Mouse (Mus musculus): ENCODE measurements around the gene Fkbp5. TPM values are rescaled to one million over a fixed set of nuclear protein-coding genes. Genes with fewer than 3 reads are reported as not detected.

The Fkbp5 gene
- total RNA-seq, 2 experiments from 2014 or later, result 5.9 to 10.6 TPM

DNA sequence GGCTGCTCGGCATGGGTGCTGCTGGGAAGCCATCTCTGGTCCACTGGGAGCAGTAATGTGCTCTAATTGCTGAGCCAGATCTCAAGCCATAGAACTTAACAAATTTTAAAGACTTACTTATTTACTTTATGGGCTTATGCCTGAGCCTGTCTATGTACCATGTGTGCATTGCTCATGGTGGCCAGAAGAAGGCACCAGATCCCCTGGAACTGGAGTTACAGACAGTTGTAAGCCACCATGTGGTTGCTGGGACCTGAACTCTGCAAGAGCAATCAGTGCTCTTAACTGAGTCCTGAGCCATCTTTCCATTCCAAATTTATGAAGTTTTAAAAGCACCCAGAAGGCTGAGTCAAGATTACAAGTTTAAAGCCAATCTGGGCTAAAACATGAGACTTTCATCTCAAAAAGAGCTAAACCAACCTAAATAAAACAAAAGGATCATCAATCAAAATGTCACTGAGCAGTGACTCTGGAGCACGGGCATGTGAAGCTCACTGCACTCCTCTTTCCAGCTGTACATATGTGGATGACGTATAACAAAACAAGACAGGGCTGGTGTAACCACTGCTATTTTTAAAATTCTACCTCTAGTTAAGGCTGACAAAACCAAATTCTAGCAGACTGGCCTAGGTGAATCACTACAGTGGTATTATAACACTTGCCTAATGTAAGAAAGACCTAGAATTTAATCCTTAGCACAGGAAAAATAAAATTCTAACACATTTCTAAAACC, 41.6 kb downstream of the Fkbp5 start:
- ATAC-seq (replicated peaks; ENCODE audit: low FRiP score, poor library complexity, severe bottlenecking), result no peak

DNA sequence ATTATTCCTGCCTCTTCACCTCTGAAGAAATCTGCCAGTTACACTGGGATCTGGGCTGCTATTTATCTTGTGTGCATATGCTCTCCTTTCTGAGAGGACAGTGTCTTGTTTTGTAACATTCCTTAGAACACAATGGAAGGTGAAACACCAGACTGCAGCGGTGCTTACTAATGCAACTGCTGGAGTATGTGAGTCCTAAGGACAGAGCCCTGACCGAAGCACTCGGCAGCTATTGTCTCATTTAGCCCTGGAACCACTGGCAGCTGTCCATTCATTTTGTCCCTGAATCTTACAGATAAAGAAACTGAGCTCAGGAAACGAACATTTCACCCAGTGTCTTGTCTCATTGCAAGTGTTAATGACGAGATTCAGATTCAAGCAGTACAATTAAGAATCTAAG, 44.6 kb downstream of the Fkbp5 start:
- ATAC-seq (replicated peaks; ENCODE audit: low FRiP score, poor library complexity, severe bottlenecking), result no peak

DNA sequence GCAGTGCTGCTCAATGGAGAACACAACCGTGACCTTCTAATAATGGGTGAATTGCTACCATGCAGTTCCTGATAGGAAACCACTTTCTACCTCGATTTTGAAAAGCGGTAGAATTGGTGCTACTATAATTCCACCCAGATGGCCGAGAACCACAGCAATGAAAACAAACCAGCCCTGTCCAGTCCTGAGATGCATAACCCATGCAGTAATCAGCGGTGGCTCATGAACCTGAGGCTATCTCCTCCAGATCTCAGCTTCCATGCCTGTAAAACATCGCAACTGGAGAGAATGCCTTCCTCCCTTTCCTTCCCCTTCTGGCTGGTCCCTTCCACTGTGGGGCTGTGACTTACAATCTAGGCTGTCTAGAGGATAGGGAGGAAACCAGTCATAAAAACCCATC, 46.5 kb downstream of the Fkbp5 start:
- no peak for ATAC-seq (replicated peaks; ENCODE audit: low FRiP score, poor library complexity, severe bottlenecking)

DNA sequence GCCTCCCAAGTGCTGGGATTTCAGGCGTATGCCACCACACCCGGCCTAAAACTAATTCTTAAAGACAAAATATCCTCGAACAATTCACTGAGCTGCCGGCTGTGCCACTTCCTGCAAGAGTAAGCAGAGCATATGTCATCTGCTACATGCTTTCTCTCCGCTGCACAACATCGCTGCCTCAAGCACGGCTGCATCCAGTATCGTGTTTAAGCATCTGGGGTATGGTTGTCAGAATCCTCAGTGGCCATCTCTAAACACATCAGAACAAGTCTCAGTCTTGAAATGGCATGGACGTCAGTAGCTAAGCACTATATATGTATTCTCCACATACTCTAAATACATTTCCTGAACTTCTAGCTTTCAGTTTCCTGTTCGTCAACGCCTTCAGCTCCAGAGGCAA, 49.6 kb downstream of the Fkbp5 start:
- ATAC-seq (replicated peaks; ENCODE audit: low FRiP score, poor library complexity, severe bottlenecking), result no peak

DNA sequence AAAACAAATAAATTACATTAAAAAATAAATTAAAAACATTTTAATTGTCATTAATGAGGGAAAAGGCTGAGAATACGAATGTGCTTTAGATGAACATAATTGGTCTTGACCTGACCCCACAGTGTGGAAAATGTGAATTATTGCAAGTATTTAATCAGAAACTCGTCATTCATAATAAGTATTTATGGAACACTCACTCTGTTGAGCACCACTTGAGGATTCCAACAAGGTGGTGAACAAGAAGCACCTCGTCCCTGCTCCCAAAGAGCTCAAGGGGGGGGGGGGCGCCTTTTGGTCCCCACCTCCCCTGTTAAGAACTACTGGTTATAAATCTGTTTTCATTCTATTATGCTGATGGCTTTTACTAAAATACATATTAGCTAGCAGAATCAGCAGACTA, 51.4 kb downstream of the Fkbp5 start:
- no peak for ATAC-seq (replicated peaks; ENCODE audit: low FRiP score, poor library complexity, severe bottlenecking)

DNA sequence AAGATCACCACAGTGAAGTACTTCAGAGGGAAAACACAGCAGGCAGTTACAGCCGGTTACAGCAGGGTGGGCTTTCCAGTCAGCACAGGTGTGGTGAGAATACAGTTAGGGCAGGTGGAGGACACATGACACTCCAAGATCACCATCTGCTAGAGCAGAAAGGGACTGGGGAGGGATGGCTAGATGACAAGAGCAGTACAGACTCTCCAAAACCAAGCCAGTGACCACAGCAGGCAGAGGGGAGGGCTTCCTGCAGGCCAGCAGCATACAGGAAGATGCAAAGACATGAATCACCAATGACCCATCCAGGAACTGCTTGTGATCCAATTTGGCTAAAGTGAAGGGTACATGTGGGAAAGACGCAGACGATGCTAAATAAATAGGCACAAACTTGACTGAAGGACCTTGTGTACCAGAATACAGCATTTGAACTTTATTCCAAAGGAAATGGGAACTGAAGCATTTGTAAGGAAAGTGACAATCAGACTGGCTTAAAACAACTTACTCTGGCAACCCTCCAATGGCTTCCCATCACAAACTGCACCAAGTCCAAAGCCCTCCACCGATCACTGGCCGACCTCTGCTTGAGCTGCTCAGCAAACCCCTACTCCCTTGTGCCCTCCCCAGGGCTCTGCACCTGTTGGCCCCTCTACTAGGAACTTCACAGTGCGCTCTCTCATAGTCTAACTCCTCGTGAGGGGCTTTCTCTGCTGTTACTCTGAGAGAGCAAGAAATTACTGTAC, 53.5 kb downstream of the Fkbp5 start:
- ATAC-seq (replicated peaks; ENCODE audit: low FRiP score, poor library complexity, severe bottlenecking), result no peak

DNA sequence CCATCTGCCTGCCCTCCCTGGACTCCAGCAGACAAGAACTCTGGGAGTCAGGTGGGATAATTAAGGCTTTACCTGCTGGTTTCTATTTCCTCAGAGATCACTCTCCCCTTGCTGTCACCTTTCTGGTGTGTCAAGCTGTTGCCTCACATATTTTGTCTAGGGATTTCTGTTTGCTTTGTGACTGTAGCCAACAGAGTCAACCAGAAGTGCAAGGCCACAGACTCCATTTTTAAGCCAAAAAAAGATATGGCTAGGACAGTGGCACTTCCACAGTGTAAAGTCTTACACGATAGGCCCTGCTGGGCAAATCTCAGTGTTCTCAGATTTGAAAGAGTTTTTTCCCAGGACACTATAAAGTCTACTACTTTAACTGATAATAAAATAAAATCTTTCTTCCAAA, 56.9 kb downstream of the Fkbp5 start:
- ATAC-seq (replicated peaks; ENCODE audit: low FRiP score, poor library complexity, severe bottlenecking), result no peak

DNA sequence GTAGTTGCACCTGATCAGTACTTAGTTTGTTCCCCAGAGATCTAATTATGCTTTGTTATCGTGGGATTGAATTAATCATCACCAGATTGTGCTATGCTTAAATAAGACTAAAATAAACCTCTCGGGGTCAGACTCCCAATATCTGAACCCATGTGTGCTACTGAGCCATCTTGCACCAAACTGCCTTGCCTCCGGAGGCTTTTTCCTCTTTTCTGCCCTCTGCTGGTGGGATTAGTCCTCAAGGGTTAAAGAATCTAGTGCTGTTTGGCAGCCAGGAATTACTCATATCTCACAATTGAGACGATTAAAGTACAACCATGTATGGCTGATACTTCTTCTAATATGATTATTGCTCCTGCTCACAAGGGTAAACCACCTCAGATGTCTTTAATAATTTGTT, 62.2 kb downstream of the Fkbp5 start:
- ATAC-seq (replicated peaks; ENCODE audit: low FRiP score, poor library complexity, severe bottlenecking), result no peak

DNA sequence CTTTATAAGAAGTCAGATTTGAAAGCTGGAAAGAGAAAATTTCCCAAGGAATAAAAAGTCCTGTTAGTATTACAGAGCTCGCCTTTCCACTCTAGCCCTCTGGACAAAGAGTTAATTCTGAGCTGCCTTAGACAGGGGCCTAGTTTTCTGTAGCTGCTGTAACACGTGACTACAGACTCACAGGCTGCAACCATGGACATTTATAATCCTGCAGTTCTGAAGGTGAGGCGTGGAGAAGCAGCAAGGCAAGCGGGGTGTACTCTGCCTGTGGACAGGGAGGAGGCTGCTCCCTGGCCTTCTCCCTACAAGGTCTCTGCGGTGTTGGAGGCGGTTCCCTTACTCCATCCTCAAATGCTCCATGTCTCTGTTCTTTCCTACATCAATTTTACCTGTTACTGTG, 64.4 kb downstream of the Fkbp5 start:
- ATAC-seq (replicated peaks; ENCODE audit: low FRiP score, poor library complexity, severe bottlenecking), result no peak

DNA sequence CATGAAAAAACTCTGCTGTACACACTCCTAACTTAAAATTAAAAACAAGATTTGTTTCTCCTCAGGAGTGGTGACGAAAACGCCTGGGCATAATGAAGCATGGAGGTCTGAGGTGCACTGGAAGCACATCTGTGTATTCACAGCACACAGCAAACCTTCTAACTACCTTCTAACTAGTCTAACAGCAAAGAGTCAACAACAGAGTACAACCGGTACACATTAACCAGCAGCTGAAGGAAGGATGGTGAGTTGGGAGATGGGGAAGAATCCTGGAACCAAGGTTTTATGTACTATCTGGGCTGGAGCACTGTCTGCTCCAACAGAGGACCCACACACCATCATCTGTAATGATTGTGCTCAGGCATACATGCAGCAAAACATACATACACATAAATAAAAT, 65.4 kb downstream of the Fkbp5 start:
- no peak for ATAC-seq (replicated peaks; ENCODE audit: low FRiP score, poor library complexity, severe bottlenecking)

DNA sequence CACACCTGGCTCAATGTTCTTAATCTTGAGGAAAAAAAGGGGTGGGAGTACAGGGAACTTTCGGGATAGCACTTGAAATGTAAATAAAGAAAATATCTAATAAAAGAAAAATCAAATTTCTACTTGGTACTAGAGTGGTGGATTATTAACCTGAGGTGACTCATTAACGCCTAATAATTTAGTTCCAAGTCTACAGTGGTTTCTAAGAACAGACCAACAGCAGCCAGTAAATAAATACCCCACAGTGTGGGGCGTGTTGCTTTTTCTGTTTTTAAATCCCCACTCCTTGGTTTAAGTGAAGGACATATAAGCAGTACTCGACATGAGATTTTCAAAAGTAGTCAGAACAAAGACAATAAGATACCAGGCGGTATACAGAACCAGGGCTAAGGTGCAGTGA, 65.8 kb downstream of the Fkbp5 start:
- no peak for ATAC-seq (replicated peaks; ENCODE audit: low FRiP score, poor library complexity, severe bottlenecking)

DNA sequence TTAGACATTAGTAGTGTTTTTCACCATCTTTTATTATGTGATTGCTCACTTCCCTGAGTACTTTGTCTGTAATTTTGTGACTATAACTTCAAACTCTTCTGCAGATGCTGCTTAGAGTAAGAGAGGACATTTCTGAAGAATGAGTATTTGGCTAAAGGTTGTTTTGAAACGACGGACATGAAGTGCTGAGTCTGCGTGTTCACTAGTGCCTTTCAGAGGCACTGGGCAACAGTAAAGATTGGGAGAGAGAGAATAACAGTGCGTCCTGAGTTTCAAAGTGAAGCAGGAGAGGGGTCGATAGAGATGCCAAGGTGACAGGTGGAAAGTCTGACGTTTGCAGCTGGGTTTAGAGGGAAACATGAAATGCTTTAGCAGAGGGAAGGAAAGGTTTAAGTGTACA, 69.1 kb downstream of the Fkbp5 start:
- ATAC-seq (replicated peaks; ENCODE audit: low FRiP score, poor library complexity, severe bottlenecking), result no peak

DNA sequence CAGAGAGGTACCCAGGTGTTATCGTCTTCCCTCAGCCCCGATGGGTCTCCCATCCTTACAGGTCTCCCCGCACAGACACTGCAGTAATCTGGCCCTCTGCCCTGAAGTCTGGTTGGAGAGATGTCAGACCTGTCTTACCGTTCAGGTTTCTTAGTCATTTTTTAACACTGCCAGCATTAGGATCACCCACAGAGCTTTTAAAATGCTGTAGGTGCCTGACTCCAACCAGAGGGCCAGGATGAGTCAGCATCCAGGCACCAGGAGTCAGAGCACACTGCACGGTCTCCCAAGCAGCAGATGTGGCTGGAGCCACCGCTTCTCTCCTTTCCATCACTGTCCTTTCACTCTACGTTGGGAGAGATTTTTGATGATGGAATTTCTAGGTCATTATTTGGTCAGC, 69.5 kb downstream of the Fkbp5 start:
- ATAC-seq (replicated peaks; ENCODE audit: low FRiP score, poor library complexity, severe bottlenecking), result no peak

DNA sequence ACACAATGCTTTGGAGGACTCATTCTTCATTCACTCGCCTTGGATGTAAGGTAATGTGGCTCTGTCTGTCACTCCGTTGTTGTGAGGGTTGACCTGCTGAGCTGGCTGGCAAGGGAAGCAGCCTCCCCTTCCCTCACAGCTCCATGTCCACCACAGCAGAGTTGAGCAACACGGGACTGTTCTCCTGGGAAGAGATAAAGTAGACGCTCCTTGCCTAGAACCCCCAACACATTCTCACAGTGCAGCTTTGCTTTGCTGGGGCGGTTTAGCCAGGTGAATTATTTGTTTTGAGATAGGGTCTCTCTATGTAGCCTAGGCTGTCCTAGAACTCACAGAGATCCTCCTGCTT, 70.5 kb downstream of the Fkbp5 start:
- ATAC-seq (replicated peaks; ENCODE audit: low FRiP score, poor library complexity, severe bottlenecking), result no peak

DNA sequence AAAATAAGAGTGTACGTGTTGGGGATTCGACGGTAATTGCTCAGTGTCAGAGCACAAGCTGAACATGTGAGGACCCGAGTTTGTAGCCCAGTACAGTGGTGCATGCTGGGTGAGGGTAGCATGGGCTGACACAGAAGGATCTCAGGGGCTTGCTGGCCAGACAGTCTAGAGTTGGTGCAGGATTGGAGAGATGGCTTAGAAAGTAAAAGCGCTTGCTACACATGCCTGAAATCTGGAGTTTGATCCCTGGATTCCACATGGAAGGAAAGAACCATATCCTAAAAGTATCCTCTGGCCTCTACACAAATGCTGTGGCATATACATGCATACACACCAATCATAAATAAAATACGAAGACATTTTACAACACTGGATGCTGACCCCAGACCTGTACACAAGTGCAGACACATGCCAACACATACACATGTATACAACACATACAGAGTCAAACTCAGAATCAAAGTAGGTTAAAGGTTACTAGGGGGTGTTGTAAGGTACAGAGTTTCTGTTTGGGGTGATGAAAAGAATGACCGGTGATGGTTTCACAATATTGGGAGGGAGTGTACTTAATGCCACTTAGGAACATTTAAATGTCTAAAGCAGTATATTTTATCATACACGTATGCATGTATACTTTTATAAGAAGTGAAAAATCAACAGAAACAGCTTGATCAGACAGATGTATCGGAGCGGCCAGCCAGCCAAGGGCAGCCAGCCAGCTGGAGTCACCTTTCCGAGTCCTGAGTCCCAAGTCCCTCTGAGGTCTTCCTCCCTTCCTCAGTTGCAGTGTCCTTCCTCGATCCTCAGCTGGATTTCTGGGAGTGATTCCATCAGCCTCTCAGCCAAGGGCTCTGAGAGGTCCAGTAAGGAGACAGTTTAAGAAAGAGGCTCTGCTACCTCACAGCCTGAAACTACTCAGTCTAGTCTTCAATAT, 71.2 kb downstream of the Fkbp5 start:
- ATAC-seq (replicated peaks; ENCODE audit: low FRiP score, poor library complexity, severe bottlenecking), result no peak

DNA sequence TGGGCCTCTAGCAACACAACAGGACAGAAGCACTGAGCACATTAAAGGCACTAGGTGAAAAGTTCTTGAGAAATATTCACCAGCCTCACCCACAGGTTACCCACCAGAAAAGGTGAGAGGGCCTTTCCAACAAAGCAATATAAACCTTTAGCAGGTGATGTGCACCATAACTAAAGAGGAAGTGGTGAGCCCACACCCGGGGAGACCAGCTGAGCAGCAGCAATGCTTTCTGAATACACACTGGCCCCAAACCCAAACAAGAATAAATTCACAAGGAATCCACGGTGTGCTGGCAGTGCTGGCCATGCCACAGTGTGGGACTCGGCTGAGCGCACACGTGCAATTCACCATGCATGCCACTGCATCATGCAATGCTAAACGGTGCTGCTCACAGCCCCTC, 74.7 kb downstream of the Fkbp5 start:
- no peak for ATAC-seq (replicated peaks; ENCODE audit: low FRiP score, poor library complexity, severe bottlenecking)

DNA sequence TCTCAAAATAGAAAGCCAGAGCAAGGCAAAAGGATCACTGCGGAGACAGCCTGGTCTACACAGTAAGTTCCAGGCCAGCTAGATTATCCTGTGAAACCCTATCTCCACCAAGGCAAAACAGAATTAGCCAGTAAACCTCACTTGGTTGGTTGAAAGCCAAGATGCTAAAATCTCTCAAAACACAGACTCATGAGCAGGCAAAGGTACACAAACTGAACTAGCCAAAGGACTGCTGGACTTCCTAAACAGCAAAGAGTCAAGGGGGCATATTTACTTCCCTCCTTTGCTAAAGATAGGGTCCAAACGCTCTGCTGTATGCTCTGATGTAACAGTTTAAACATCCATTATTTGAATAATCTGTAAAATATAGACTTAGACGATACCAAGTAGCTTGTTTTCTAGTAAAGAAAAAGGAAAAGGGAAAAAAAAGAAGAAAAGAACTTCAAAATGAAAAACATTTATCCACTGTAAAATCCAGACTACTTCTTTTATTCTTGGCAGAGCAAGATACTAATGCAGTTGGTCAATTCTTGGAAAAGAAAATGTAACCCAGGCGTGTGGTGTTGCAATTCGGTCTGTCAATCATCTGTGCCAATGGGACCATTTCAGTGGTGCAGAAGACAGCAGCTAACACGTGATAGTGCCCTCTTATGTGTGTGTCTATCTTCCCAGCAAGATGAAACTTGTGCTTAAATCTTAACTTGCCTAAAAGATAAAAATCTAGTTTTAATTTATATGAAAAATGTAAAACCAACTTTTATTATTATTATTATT, 78.8 kb downstream of the Fkbp5 start:
- ATAC-seq (replicated peaks; ENCODE audit: low FRiP score, poor library complexity, severe bottlenecking), result no peak

DNA sequence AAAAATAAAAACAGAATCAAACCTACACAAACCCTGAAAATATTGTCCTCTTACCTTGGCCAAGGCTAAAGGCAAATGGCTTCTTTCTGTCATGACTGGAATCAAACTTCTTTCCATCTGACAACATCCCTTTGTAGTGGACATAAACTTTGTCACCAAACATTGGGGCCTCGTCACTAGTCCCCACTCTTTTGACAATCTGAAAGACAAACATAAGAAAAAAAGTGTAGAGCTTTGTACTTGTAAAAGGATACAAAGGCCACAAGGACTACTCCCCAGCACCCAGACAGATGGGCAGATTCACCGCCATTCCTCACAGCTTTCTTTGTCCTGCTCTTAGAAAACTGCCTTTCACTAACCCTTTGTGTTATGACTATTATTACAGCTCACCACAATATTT, 79.4 kb downstream of the Fkbp5 start:
- ATAC-seq (replicated peaks; ENCODE audit: low FRiP score, poor library complexity, severe bottlenecking), result no peak

DNA sequence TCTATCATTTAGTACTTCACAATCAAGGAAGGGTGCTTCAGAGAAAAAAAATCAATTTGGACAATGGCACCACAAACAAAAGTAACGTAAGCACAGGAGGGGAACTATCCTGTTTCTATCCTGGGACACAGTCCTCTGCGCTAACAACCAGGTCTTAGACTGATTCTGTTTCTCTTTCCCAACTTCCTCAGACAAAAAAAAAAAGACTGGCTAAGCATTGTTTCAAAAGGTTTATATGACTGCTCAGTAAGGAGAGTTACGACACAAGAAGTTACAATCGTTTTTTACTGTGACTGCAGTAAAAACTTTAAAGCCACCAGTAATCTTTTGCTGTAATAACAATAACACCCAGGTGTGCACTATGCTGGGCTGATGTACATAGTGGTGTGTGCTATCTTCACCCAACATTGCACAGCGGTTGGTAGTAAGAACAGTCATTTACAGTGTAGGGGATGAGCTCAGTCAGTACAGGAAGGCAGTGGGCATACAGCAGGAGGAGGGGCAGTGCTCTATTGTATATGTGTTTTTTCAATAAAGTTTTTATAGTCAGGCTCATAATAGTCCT, 82.3 kb downstream of the Fkbp5 start:
- ATAC-seq (replicated peaks; ENCODE audit: low FRiP score, poor library complexity, severe bottlenecking), result no peak

DNA sequence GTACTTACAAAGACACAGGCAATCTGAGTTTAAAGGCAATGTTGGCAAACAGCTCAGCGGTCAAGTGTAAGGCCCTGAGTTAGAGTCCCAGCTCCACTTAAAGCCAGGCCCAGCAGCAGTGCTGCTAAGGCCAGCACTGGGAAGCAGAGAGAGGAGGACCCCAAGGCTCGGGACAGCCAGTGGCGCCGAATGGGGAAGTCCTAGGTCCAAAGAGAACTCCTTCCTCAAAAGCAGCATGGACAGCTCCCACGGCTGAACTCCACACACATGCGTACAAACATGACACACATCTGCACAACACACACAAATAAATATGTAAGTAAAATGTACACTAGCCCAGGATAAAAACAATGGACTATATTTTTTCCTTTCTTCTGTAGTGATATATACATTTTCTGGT, 84.3 kb downstream of the Fkbp5 start:
- ATAC-seq (replicated peaks; ENCODE audit: low FRiP score, poor library complexity, severe bottlenecking), result no peak
